Mouse (Mus musculus): ENCODE data around the gene Cplx2.

DNA sequence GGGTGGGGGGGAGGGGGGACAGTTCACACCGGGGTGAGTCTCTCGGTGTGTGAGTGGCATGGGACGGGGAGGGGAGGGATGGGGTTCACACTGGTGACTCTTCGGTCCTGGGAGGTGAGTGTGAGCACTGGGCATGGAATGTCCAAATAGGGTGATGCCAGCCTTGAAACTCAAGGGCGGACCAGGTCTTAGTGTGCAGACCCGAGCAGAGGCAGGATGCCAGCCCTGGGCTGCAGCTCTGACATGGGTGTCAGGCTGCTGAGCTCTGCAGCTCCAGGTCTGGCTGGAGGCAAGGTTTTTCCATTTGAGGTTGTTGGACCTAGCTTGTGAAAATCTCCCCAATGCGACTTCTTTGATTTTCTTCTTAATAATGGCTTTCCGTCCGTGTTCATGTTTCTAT is 60.0 kb downstream of the Cplx2 start:
- no peak for TF ChIP-seq CTCF (IDR thresholded peaks at IDR 0.05; ENCODE audit: control insufficient read depth, insufficient read depth, low read length)
- TF ChIP-seq POLR2A (IDR thresholded peaks at IDR 0.05; ENCODE audit: borderline replicate concordance, control insufficient read depth, low read depth, low read length): no peak

Data from bone marrow, adult 2 months (tissue).